Mouse (Mus musculus) embryonic stem cell, embryonic (primary cell): ENCODE results near the gene Mrpl51.

Source experiments
- CTCF ChIA-PET, 4 experiments: fragments of 300-600 bp in 2 of 4; fragments of 350-600 bp in 2 of 4; sonication (Branson Sonifier 250); formaldehyde crosslinking; loops; one replicate each; lab custom pipeline; 2022; ENCODE audit warnings: inconsistent platforms in 2 of 4; lab: Charles Lee
- POLR2A ChIA-PET, 4 experiments: fragments of 300-600 bp in 2 of 4; fragments of 350-600 bp in 2 of 4; sonication (Branson Sonifier 250); formaldehyde crosslinking; loops; one replicate each; lab custom pipeline; 2022; ENCODE audit warnings: antibody characterized with exemption in 4 of 4, inconsistent platforms in 1 of 4; lab: Charles Lee

Gene Mrpl51

DNA sequence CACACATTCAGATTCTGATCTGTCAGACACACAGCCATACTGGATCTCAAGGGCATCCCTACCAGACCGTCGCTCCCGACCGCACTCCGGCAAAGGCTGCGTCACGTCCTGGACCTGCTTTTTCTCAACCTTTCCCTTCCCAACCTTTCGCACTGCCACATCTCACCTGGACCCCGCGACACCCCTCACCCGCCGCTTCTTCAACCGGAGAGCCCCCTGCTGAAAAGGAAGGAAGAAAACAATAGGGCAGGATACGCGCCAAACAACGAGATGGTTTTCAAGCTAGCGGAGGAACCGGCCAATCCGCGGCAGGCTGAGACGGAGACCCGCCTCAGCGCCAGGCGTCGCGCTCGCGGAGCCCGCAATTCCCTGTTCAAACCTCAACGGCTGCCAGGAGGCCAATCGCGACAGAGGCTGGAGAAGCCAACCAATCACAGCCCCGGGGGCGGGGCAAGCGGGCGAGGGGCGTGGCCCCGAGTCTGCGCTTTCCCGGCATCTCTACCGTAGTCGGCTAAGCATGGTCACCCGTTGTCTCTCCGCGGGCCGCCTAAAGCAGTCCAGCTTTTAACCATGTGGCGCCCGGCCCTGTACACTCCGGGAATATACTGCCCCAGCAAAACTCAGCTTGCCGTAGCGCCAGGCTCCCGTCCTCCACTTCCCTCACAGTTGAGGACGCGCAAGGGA lies at the start of gene Mrpl51, which contains the start of gene Ncapd2:
Gene Mrpl51 (plus strand): TSS at position 470 of the 684 bp plus-strand sequence.
Gene Ncapd2 (minus strand): TSS at position 370 of the 684 bp plus-strand sequence.
- ChIA-PET CTCF (interaction anchor here (0.7 to 1.6 kb wide), 20 partner anchors 11 to 489 kb away, joined by 3 to 6 read pairs (median 3); partner anchors contain the start of genes Grcc10 (in 1 of the 4) and Mlf2 (in 1 of the 4)), POLR2A (interaction anchor here (0.5 to 7.4 kb wide), 152 partner anchors 8 to 717 kb away, joined by 3 to 305 read pairs (median 4); partner anchors contain the start of genes Gapdh (in 3 of the 4), Grcc10 (in 3 of the 4), Vamp1 (in 3 of the 4) and Cdca3 (in 2 of the 4))

DNA sequence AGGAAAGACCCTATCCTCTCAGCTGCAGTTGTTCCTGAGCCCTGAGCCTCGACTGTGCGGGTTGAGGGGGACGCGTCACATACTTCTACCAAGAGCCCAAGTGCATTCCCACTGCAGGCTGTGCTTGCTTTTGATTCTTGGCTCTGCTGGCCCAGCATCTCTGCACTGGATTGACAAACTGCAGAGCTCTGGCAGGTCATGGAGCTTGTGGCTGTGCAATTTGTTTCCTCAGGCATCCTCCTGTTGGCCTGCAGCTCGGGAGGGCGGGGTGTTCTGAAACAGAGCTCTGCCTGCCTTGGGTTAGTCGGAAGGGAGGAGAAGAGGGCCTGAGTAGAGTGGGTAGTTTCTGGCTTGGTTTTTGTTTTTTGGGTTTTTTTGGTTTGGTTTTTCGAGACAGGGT lies 49.2 kb upstream of the Mrpl51 start:
- CTCF ChIA-PET = interaction anchor here in 1 of 4 experiments (0.9 to 1.1 kb wide), 3 partner anchors 49 to 295 kb away, joined by 3 read pairs; partner anchors contain the start of genes Mrpl51 and Ncapd2
- POLR2A ChIA-PET = interaction anchor here (0.6 to 16.8 kb wide), 25 partner anchors 9 to 331 kb away, joined by 3 to 499 read pairs (median 5); partner anchors contain the start of genes Gapdh (in 3 of the 4), Mrpl51 (in 2 of the 4) and Ncapd2 (in 2 of the 4)

DNA sequence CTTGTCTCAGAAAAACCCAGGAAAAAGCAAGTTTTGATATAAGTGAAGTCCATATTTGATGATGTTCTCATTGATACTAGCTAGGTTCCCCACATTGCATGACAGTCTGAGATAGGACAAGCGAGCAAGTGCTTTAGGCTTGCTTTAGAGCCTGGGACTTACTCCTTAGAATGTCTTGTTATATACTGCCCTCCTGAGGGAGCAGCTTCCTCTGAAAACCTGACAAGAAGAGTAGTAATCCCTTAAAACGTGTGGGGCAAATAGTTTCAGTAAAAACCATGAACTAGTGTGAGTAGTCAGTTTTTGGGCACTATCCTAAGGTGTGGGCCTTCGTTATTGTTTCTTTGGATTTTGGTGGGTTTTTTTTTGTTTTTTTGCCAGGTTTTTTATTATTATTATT lies 48.5 kb upstream of the Mrpl51 start:
- ChIA-PET CTCF (interaction anchor here in 2 of 4 experiments (0.7 to 1.1 kb wide), 2 partner anchors 85 to 296 kb away, joined by 3 read pairs; no protein-coding TSS in a partner anchor), POLR2A (interaction anchor here (0.6 to 16.8 kb wide), 21 partner anchors 10 to 332 kb away, joined by 3 to 499 read pairs (median 5); partner anchors contain the start of genes Gapdh (in 2 of the 4), Mrpl51 (in 2 of the 4) and Ncapd2 (in 2 of the 4))

DNA sequence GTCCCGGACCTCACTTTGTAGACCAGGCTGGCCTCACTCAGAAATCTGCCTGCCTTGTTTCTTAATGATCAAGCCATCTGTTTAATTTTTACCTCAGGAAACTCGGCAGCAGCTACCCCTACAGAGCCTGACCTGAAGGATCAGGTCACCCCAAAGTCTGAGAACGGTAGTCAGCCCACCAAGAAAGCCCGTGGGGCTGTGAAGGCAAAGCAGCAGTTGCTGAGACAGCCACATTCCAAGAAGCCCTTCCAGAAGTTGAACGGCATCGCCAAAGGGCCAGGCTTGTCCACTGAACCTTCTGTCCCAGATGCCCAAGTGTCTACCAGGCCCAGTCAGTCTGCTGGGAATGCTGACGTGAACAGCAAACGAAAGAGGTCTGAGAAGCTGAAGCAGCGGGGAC lies 47.7 kb upstream of the Mrpl51 start:
- ChIA-PET POLR2A (interaction anchor here in 3 of 4 experiments (0.6 to 16.8 kb wide), 7 partner anchors 10 to 313 kb away, joined by 3 to 499 read pairs (median 5); partner anchors contain the start of genes Gapdh (in 2 of the 3), Mrpl51 (in 2 of the 3) and Ncapd2 (in 2 of the 3)), CTCF (no interaction called here)

DNA sequence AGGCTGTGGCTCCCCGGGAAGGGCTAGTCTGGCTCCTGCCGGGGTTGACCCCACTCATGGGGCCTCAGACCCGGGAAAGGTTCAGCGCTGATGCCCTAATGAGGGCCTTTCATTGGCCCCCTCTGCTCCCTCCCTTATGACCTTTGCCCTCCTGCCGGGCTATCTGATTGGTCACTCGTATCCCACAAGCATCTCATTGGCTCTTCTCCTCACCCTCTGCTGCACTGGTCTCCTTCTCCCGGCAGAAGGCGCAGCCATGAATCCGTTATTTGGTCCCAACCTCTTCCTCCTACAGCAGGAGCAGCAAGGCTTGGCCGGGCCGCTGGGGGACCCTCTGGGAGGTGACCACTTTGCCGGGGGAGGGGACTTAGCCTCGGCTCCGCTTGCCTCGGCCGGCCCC lies 46.6 kb upstream of the Mrpl51 start, which contains the start of gene Iffo1:
Gene Iffo1 (plus strand): TSS at position 241 of the 400 bp plus-strand sequence.
- POLR2A ChIA-PET = interaction anchor here in 3 of 4 experiments (0.9 to 16.8 kb wide), 19 partner anchors 8 to 404 kb away, joined by 3 to 499 read pairs (median 4); partner anchors contain the start of genes Gapdh (in 3 of the 3), Mrpl51 (in 2 of the 3), Ncapd2 (in 2 of the 3) and Grcc10 (in 1 of the 3)
- CTCF ChIA-PET = interaction anchor here in 3 of 4 experiments (0.6 to 1.0 kb wide), 3 partner anchors 8 to 243 kb away, joined by 3 to 5 read pairs (median 4); no protein-coding TSS in a partner anchor

DNA sequence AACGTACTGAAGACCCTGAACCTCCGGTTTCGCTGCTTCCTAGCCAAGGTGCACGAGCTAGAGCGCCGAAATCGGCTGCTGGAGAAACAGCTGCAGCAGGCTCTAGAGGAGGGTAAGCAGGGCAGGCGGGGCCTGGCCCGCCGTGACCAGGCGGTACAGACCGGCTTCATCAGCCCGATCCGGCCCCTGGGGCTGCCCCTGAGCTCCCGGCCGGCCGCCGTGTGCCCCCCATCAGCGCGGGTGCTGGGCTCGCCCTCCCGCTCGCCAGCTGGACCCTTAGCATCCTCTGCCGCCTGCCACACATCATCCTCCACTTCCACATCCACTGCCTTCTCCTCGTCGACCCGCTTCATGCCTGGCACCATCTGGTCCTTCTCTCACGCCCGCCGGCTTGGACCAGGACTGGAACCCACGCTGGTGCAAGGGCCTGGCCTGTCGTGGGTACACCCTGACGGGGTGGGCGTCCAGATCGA lies 46.1 kb upstream of the Mrpl51 start:
- ChIA-PET CTCF (interaction anchor here (0.6 to 1.0 kb wide), 4 partner anchors 8 to 244 kb away, joined by 3 to 5 read pairs (median 4); no protein-coding TSS in a partner anchor), POLR2A (interaction anchor here (0.5 to 5.8 kb wide), 27 partner anchors 8 to 404 kb away, joined by 3 to 257 read pairs (median 4); partner anchors contain the start of genes Gapdh (in 3 of the 4), Mrpl51 (in 2 of the 4), Ncapd2 (in 2 of the 4) and Grcc10 (in 1 of the 4))

DNA sequence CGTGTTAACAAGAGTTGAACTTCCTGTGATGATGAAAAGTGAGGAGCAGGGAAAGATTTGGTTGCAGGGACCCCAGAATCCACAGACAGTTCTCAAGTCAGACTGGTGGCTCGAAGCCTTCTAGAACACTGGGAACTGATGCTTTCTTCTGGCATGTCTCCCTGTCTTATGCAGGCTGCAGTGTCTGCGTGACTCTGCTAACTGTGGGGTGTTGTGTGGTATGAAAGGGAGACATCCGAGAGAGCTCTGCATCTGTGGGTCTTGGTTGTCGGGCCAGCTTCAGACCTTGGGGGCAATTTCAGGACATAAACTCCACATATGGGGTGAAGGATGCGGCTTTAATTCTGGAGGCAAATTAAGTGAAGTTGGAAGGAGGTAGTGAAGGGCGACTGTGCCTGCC lies 45.5 kb upstream of the Mrpl51 start:
- POLR2A ChIA-PET = interaction anchor here (0.5 to 5.8 kb wide), 25 partner anchors 9 to 405 kb away, joined by 3 to 257 read pairs (median 4); partner anchors contain the start of genes Gapdh (in 3 of the 4), Grcc10 (in 1 of the 4), Mrpl51 (in 1 of the 4) and Ncapd2 (in 1 of the 4)
- CTCF ChIA-PET = interaction anchor here in 3 of 4 experiments (0.7 to 1.0 kb wide), 5 partner anchors 8 to 113 kb away, joined by 3 to 4 read pairs (median 3); no protein-coding TSS in a partner anchor

DNA sequence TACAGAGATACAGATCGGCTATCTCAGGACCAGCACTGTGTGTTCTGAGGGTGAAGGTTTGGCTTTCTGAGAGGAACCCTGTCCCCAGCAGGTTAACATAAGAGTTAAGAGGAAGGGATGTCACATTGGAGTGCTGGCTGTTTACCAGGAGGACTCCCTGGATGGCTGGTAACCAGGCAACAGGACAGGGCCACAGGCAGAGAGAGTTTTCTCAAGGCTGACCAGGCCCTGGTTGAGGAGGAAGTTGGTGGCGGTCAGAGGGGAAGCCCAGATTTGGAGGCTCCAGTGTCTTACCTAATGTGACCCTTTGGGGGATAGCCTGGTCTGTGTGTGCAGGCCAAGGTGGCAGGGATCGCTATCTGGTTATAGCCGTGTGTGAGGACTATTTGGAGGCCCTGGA lies 44.8 kb upstream of the Mrpl51 start:
- ChIA-PET POLR2A (interaction anchor here (1.0 to 5.8 kb wide), 13 partner anchors 10 to 53 kb away, joined by 3 to 257 read pairs (median 4); partner anchors contain the start of gene Gapdh (in 2 of the 4)), CTCF (interaction anchor here in 2 of 4 experiments (0.6 to 1.0 kb wide), 4 partner anchors 9 to 112 kb away, joined by 3 read pairs; partner anchors contain the start of genes Mrpl51 (in 1 of the 2) and Ncapd2 (in 1 of the 2))

DNA sequence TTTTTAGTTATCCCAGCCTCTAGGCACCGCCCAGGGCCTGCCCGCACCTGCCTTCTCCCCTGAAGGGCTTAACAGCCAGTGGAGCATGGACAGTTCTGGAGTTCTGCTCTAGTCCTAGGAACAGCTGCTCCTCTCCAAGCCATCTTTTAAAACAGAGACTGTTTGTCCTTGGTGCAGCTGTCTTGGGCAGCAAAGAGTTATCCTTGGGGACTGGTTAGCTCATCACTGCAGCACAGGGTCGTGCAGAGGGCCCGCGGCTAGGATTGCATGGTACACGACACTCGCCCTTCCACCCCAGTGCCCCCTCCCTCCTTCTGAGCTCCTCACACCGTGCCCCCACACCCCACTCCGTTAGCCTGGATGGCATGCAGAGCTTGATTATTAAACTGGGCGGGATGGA lies 44.3 kb upstream of the Mrpl51 start:
- POLR2A ChIA-PET = interaction anchor here (0.6 to 5.8 kb wide), 15 partner anchors 9 to 297 kb away, joined by 3 to 257 read pairs (median 13); partner anchors contain the start of genes Gapdh (in 2 of the 4), Mrpl51 (in 1 of the 4) and Ncapd2 (in 1 of the 4)
- CTCF ChIA-PET = interaction anchor here in 2 of 4 experiments (0.6 to 0.8 kb wide), 4 partner anchors 10 to 49 kb away, joined by 3 to 6 read pairs (median 3); partner anchors contain the start of genes Mrpl51 (in 1 of the 2) and Ncapd2 (in 1 of the 2)

DNA sequence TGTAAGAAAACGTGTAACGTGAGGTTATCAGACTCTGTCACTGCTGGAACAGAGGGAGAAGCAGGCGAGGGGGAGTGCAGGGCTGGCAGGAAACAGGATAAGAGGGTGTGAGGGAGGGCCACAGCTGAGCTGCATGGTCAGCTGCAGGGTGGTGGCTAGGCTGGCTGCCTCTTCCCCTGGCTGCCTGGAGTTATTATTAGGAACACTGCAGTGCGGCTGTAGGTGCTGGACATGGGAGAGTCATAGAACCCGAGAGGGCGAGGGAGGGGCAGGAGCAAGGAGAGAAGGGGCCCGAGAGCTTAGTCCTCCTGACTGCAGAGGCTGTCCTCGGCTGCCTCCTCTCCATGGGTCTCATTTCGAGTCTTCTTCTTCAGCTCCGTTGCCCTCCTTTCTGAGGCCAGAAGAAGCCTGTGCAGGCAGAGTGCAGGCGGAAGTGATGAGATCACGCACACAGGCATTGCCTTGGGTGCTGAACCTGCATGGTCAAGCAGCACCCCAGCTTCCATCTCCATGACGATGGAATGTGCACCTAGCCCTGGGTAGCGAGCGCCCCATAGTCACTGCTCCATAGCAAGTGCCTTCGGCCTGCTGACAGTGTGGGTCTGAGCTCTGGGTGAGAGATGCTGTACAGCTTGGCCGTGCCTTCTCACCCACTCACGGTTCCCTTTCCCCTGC lies 43.2 kb upstream of the Mrpl51 start:
- CTCF ChIA-PET = interaction anchor here in 2 of 4 experiments (0.8 to 1.8 kb wide), 8 partner anchors 11 to 453 kb away, joined by 3 to 12 read pairs (median 4); no protein-coding TSS in a partner anchor
- POLR2A ChIA-PET = interaction anchor here (0.6 to 5.8 kb wide), 33 partner anchors 11 to 436 kb away, joined by 3 to 257 read pairs (median 8); partner anchors contain the start of genes Mrpl51 (in 3 of the 4), Ncapd2 (in 3 of the 4), Gapdh (in 2 of the 4) and Cdca3 (in 1 of the 4)

DNA sequence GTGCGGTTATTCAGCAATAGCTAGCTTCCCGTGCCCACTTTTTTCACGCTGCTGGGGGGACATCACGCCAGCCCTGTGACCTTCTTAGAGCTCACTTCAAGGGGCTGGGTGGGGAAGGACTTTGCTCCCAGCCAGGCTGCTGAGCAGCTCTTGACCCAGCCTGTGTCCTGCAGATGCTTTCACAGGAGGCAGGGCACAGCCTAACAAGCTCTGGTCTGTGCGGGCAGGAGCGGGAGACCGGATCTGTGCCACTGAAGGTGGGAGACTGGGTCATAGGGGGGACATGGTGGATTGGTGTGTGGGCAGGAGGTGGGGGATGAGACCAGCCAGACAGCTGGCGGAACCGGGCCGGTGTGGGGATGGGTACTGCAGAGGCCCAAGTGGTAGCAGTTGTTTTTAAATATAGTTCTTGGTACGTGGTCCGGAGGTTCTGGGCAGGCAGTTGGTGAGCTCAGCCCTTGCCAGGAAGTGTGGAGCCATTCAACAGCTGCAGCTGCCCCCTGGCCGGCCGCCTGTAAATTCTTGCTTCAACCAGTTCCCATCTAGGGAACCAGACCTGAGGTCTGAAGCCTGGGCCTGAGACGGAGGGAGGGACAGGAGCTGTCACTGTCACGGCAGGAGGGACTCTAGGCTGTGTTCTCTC lies 42.6 kb upstream of the Mrpl51 start:
- POLR2A ChIA-PET = interaction anchor here (0.5 to 5.8 kb wide), 50 partner anchors 7 to 437 kb away, joined by 3 to 257 read pairs (median 4); partner anchors contain the start of genes Mrpl51 (in 3 of the 4), Ncapd2 (in 3 of the 4), Gapdh (in 2 of the 4) and Cdca3 (in 1 of the 4)
- CTCF ChIA-PET = interaction anchor here in 2 of 4 experiments (0.8 to 1.8 kb wide), 9 partner anchors 12 to 454 kb away, joined by 3 to 12 read pairs (median 4); no protein-coding TSS in a partner anchor

DNA sequence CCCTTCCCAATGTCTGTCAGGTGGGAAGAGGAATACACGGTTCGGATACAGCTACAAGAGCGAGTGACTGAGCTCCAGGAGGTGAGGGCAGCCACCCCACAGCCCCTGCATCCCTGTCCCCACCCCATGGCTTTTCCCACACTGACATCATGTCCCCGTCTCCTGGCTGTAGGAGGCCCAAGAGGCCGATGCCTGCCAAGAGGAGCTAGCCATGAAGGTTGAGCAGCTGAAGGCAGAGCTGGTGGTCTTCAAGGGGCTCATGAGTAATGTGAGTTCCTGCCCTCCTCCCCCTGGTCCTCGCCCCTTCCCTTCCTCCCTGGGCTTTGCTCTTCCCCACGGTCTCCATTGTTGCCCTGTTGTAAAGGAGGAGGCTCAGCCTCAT lies 42.0 kb upstream of the Mrpl51 start:
- POLR2A ChIA-PET = interaction anchor here (0.5 to 5.8 kb wide), 43 partner anchors 8 to 437 kb away, joined by 3 to 257 read pairs (median 4); partner anchors contain the start of genes Mrpl51 (in 3 of the 4), Ncapd2 (in 3 of the 4), Gapdh (in 2 of the 4) and Cdca3 (in 1 of the 4)
- CTCF ChIA-PET = interaction anchor here in 2 of 4 experiments (0.8 to 1.8 kb wide), 8 partner anchors 12 to 454 kb away, joined by 3 to 12 read pairs (median 4); no protein-coding TSS in a partner anchor

DNA sequence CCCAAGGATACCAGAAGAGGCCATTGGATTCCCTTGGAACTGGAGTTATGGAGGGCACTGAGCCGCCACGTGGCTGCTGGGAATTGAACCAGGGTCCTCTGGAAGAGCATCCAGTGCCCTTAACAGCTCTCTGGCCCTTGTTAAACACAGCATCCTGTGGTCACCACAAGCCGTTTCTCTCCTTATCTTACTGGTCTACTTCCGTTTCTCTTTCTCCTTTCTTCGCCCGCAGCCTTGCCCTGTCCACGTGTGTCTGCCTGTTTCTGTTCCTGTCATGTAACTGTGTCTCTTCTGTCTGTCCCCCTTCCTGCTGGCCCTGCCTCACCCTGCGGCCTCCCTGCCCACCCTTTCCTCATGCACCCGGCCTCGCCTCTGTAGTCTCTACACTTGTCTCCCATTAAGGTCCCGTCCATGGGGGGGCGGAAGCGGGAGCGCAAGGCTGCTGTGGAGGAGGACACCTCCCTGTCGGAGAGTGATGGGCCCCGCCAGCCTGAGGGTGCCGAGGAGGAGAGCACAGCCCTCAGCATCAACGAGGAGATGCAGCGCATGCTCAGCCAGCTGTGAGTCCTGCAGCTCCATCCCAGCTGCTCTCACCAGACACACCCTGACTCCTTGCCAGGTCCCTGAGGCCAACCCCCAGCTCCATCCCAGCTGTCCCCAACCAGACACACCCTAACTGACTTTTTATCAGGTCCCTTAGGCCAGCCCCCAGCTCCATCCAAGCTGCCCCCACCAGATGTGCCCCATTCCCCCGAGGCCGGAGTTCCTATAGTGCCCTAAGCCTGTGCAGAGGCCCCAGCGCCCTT lies 39.2 kb upstream of the Mrpl51 start:
- POLR2A ChIA-PET = interaction anchor here (0.6 to 21.4 kb wide), 20 partner anchors 9 to 302 kb away, joined by 3 to 499 read pairs (median 4); partner anchors contain the start of genes Gapdh (in 2 of the 4), Mrpl51 (in 1 of the 4), Ncapd2 (in 1 of the 4) and Nop2 (in 1 of the 4)
- CTCF ChIA-PET = interaction anchor here in 2 of 4 experiments (0.6 to 1.3 kb wide), 3 partner anchors 11 to 24 kb away, joined by 3 to 4 read pairs (median 4); no protein-coding TSS in a partner anchor

DNA sequence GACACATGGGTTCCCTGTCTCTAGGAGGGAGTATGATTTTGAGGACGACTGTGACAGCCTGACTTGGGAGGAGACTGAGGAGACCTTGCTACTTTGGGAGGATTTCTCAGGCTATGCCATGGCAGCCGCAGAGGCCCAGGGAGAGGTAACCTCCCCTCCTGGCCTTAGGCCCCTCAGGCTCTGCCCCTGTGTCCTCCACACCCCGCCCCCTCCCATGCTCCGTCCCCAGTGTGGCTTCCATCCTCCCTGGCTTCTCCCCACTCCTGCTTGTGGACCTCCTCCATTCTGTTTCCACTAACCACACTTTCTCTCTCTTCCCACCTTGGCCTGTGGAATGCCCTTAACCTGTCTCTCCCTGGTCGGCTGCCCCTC lies 38.6 kb upstream of the Mrpl51 start:
- CTCF ChIA-PET = no interaction called here
- POLR2A ChIA-PET = interaction anchor here in 3 of 4 experiments (1.1 to 21.4 kb wide), 7 partner anchors 8 to 18 kb away, joined by 3 to 499 read pairs (median 18); partner anchors contain the start of genes Gapdh (in 2 of the 3) and Nop2 (in 1 of the 3)
